Mouse (Mus musculus) thymus, adult 18-20 months (tissue): Measurements from ENCODE around the gene Gbp2b.
"Not testable (repeated sequence)": the region's sequence is repeated elsewhere in the genome, so short reads cannot be mapped to it uniquely, and the experiment has no call there.

Experiments
- DNase-seq, 2 experiments: peaks; one replicate each; pipeline ENCODE4 v3.0.0; 2022; ENCODE audit warnings: mixed read lengths in 2 of 2

The Gbp2b gene

GRCm38 (mm10) chr3:142620956-142621562 is 26.4 kb downstream of the Gbp2b start:
- no peak for DNase-seq

DNA sequence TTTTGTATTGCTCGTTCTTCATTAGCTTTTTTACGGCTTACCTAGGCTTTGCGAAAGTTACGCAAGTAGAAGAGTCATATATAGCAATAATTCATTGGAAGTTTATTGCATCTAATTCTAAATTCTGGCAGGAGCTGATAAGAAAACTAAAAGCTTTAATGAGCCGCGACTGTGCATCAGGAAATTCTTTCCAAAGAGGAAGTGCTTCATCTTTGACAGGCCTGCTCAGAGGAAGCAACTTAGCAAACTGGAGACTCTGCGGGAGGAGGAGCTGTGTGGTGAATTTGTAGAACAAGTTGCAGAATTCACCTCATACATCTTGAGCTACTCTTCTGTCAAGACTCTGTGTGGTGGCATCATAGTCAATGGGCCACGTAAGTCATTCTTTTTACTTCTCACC is 35.7 kb downstream of the Gbp2b start:
- no peak for DNase-seq

DNA sequence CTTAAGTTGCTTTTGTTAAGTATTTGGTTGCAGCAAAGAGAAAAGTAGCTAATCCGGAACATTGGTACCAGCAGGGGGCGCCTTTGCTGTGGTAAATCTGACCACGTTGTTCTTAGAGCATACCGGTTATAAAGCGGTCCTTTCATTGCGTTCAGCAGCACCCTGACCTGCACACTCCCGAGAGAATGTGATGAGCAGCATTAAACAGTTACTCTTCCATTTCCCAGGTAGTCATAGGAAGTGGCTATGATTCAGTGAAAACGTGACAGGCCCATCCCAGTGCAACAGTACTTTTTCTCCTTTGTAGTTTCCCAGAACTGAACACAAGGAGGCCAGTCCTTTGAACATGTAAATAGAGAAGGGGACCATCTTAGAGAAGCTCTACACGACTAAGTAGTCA is 45.6 kb downstream of the Gbp2b start:
- no peak for DNase-seq

DNA sequence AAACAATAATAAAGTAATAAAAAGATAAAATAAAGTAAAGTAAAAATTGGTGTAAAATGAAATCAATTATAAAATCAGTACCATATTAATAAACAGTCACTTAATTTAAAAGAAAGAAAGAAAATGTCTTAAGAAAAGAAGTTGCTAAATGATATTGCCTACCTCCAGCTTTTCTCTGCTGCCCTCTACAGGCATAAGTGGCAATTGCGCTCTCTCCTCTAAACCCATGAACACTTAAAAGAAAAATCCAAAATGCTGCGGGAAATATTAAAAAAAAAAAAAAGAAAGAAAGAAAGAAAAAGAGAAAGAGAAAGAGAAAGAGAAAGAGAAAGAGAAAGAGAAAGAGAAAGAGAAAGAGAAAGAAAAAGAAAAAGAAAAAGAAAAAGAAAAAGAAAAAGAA is 51.3 kb downstream of the Gbp2b start:
- not testable (repeated sequence) for DNase-seq

GRCm38 (mm10) chr3:142647836-142648235 is 53.2 kb downstream of the Gbp2b start:
- DNase-seq: not testable (repeated sequence)

DNA sequence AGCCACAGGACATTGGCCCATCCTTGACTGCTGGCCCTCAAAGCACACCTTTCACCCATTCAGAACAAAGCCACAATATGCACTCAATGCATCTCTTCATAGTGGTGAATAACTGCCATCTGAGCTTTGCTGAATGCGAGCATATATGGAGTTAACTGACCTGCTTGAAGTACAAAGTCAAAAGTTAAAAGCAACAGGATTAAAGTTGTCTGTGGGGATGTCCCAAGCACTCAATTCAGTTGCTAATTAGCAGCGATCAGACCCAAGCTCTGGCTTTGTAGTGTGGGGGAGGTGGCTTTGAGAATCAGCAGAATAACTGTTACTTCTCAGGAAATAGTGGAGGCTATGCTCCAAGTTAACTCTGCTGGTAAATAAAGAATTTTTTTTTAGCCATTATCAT is 55.6 kb downstream of the Gbp2b start:
- DNase-seq: no peak

GRCm38 (mm10) chr3:142664723-142665122 is 70.1 kb downstream of the Gbp2b start:
- no peak for DNase-seq
